Mouse (Mus musculus) embryonic facial prominence, embryonic 11.5 days (tissue): ENCODE results near the gene Braf. TPM values are rescaled to one million over a fixed set of nuclear protein-coding genes. Genes with fewer than 3 reads are reported as not detected.
"Not testable (repeated sequence)": the region's sequence is repeated elsewhere in the genome, so short reads cannot be mapped to it uniquely, and the experiment has no call there.

Source experiments
- ATAC-seq: fragments of 200-750 bp; cut with Nextera tagmentation; replicated peaks from 2 replicates; pipeline ENCODE4 v1.8.0; 2017; ENCODE audit warnings: low read depth; ENCODE audit not compliant: insufficient number of reproducible peaks, low FRiP score, low TSS enrichment
- DNase-seq: peaks from one replicate; pipeline ENCODE4 v3.0.0-alpha.2; 2015; ENCODE audit warnings: low spot score
- H3K27ac ChIP-seq: fragments of 300-500 bp; sonication (generic); replicated peaks from 2 replicates; pipeline ENCODE4 v1.5.1; 2014; ENCODE audit warnings: mild to moderate bottlenecking, low read depth, low read length, control low read depth
- H3K27me3 ChIP-seq: fragments of 300-500 bp; sonication (generic); 2 replicates; pipeline ENCODE4 v1.6.1; 2014; ENCODE audit warnings: mild to moderate bottlenecking, low read length, moderate library complexity, mixed read lengths; ENCODE audit not compliant: control insufficient read depth, insufficient read depth
- H3K36me3 ChIP-seq: fragments of 300-500 bp; sonication (generic); replicated peaks from 2 replicates; pipeline ENCODE4 v1.6.1; 2014; ENCODE audit warnings: low read depth, mild to moderate bottlenecking, low read length, moderate library complexity, mixed read lengths; ENCODE audit not compliant: control insufficient read depth, insufficient read depth
- H3K4me1 ChIP-seq: fragments of 300-500 bp; sonication (generic); 2 replicates; pipeline ENCODE4 v1.6.1; 2014; ENCODE audit warnings: low read length, mixed read lengths; ENCODE audit not compliant: control insufficient read depth, insufficient read depth
- H3K4me2 ChIP-seq: fragments of 300-500 bp; sonication (generic); 2 replicates; pipeline ENCODE4 v1.6.1; 2014; ENCODE audit warnings: low read depth, mild to moderate bottlenecking, control low read depth, low read length, moderate library complexity
- H3K4me3 ChIP-seq: fragments of 300-500 bp; sonication (generic); 2 replicates; pipeline ENCODE4 v1.5.1; 2014; ENCODE audit warnings: low read depth, low read length, control low read depth
- H3K9ac ChIP-seq: fragments of 300-500 bp; sonication (generic); replicated peaks from 2 replicates; pipeline ENCODE4 v1.6.1; 2014; ENCODE audit warnings: mild to moderate bottlenecking, control low read depth, low read length
- H3K9me3 ChIP-seq: fragments of 300-500 bp; sonication (generic); replicated peaks from 2 replicates; pipeline ENCODE4 v1.6.1; 2016; ENCODE audit warnings: mild to moderate bottlenecking, low read length, inconsistent platforms, mixed read lengths; ENCODE audit not compliant: control insufficient read depth
- WGBS: fragments of 180-500 bp; shearing (Covaris S2); extraction: QIAGEN DNeasy Blood & Tissue Kit; methylation state at CpG from one replicate; pipeline ENCODE4 v1.1.7; 2014; 5-methylcytosine and 5-hydroxymethylcytosine counted together
- polyA plus RNA-seq: library from polyadenylated mRNA; unstranded; fragments of >200 nt; fragmentation: Nextera tagmentation; extraction: Ambion mirVana; gene quantifications from 2 replicates; pipeline ENCODE4 v1.2.1, GENCODE M21; 2014

The Braf gene
- polyA plus RNA-seq, 1 experiment from 2014 or later, result 18.8 TPM

GRCm38 (mm10) chr6:39693126-39693525 lies 32.1 kb downstream of the Braf start:
- no peak overlapping the region for H3K4me3 ChIP-seq
- H3K9me3 ChIP-seq, result no peaks in the 10 kb centered on the region
- DNase-seq (no peak), ATAC-seq (no peak)
- H3K27ac ChIP-seq, result no peak overlapping the region
- H3K9ac ChIP-seq, result no peak overlapping the region
- H3K4me1 ChIP-seq, result no peaks in the 10 kb centered on the region
- H3K36me3 ChIP-seq, result no peaks in the 10 kb centered on the region
- H3K4me2 ChIP-seq, result no peak overlapping the region
- H3K27me3 ChIP-seq, result no peaks in the 10 kb centered on the region
- WGBS, result 92% methylated on average over 1 of the region's 1 CpGs

GRCm38 (mm10) chr6:39686839-39687238 lies 38.4 kb downstream of the Braf start:
- not testable (repeated sequence) for H3K4me3 ChIP-seq, H3K9me3 ChIP-seq, ATAC-seq, DNase-seq, H3K4me2 ChIP-seq, H3K36me3 ChIP-seq, H3K27ac ChIP-seq, H3K4me1 ChIP-seq, H3K27me3 ChIP-seq, H3K9ac ChIP-seq

- no peak for ATAC-seq
- Histone ChIP-seq H3K4me2 (no peak overlapping the region), H3K9ac (no peak overlapping the region), H3K27me3 (no peaks in the 10 kb centered on the region), H3K36me3 (peaks cover under 1% of the 10 kb centered on the region; the same call in 1 of the 2 replicates), H3K4me1 (no peaks in the 10 kb centered on the region), H3K9me3 (no peaks in the 10 kb centered on the region), H3K27ac (no peak overlapping the region), H3K4me3 (no peak overlapping the region)
- WGBS, result 46% methylated on average over 5 of the region's 5 CpGs
- DNase-seq, result no peak
Observed at GRCm38 (mm10) chr6:39681795-39682194, 43.5 kb downstream of the Braf start.

- no peak for ATAC-seq
- Histone ChIP-seq H3K9ac (no peak overlapping the region), H3K4me3 (no peak overlapping the region), H3K27ac (no peak overlapping the region), H3K9me3 (no peaks in the 10 kb centered on the region), H3K4me1 (no peaks in the 10 kb centered on the region), H3K27me3 (no peaks in the 10 kb centered on the region), H3K4me2 (no peak overlapping the region), H3K36me3 (peaks cover 3% of the 10 kb centered on the region; the same call in 1 of the 2 replicates)
- DNase-seq, result no peak
- WGBS, result 14% methylated on average over 4 of the region's 4 CpGs
Observed at GRCm38 (mm10) chr6:39680524-39680923, 44.7 kb downstream of the Braf start.

GRCm38 (mm10) chr6:39678241-39678640 lies 47.0 kb downstream of the Braf start:
- no peaks in the 10 kb centered on the region for H3K9me3 ChIP-seq
- H3K4me1 ChIP-seq, result no peaks in the 10 kb centered on the region
- H3K4me3 ChIP-seq, result no peak overlapping the region
- H3K9ac ChIP-seq, result no peak overlapping the region
- DNase-seq (no peak), ATAC-seq (no peak)
- H3K4me2 ChIP-seq, result no peak overlapping the region
- no peak overlapping the region for H3K27ac ChIP-seq
- WGBS, result 94% methylated on average over 1 of the region's 1 CpGs
- no peaks in the 10 kb centered on the region for H3K27me3 ChIP-seq
- H3K36me3 ChIP-seq, result peaks cover 3% of the 10 kb centered on the region; the same call in 1 of the 2 replicates

GRCm38 (mm10) chr6:39675081-39675480 lies 50.2 kb downstream of the Braf start:
- WGBS, result 88% methylated on average over 7 of the region's 7 CpGs
- no peaks in the 10 kb centered on the region for H3K9me3 ChIP-seq
- peaks cover 3% of the 10 kb centered on the region; the same call in 1 of the 2 replicates for H3K36me3 ChIP-seq
- no peak for DNase-seq
- H3K4me3 ChIP-seq, result no peak overlapping the region
- H3K9ac ChIP-seq, result no peak overlapping the region
- no peaks in the 10 kb centered on the region for H3K4me1 ChIP-seq
- no peak overlapping the region for H3K4me2 ChIP-seq
- no peaks in the 10 kb centered on the region for H3K27me3 ChIP-seq
- H3K27ac ChIP-seq, result no peak overlapping the region
- ATAC-seq, result no peak

GRCm38 (mm10) chr6:39611296-39611695 lies 114.0 kb downstream of the Braf start:
- no peaks in the 10 kb centered on the region for H3K27me3 ChIP-seq
- ATAC-seq (no peak), DNase-seq (no peak)
- no peak overlapping the region for H3K4me3 ChIP-seq
- H3K9me3 ChIP-seq, result no peaks in the 10 kb centered on the region
- no peak overlapping the region for H3K27ac ChIP-seq
- H3K4me2 ChIP-seq, result no peak overlapping the region
- WGBS, result 87% methylated on average over 2 of the region's 2 CpGs
- H3K4me1 ChIP-seq, result no peaks in the 10 kb centered on the region
- H3K9ac ChIP-seq, result no peak overlapping the region
- peaks cover 4% of the 10 kb centered on the region; the same call in 1 of the 2 replicates for H3K36me3 ChIP-seq

GRCm38 (mm10) chr6:39610207-39610606 lies 115.1 kb downstream of the Braf start:
- H3K36me3 ChIP-seq, result peaks cover 4% of the 10 kb centered on the region; the same call in 1 of the 2 replicates
- no peak overlapping the region for H3K9ac ChIP-seq
- H3K4me1 ChIP-seq, result no peaks in the 10 kb centered on the region
- no peak overlapping the region for H3K4me3 ChIP-seq
- no peak overlapping the region for H3K27ac ChIP-seq
- no peak overlapping the region for H3K4me2 ChIP-seq
- H3K9me3 ChIP-seq, result no peaks in the 10 kb centered on the region
- no peak for DNase-seq
- 66% methylated on average over 2 of the region's 2 CpGs for WGBS
- ATAC-seq, result no peak
- no peaks in the 10 kb centered on the region for H3K27me3 ChIP-seq
